Mouse (Mus musculus) liver, adult 2 months (tissue): Measurements from ENCODE around the gene Sorcs1.

Experiments
- CTCF ChIP-seq: fragments of 200-500 bp; IDR thresholded peaks from 2 replicates; pipeline ENCODE4 v1.5.1; 2011; ENCODE audit warnings: low read depth, low read length, control low read depth
- POLR2A ChIP-seq: fragments of 200-500 bp; IDR thresholded peaks from 2 replicates; pipeline ENCODE4 v1.6.1; 2011; ENCODE audit warnings: low read length, control low read depth; ENCODE audit not compliant: insufficient read depth; ENCODE audit errors: extremely low read depth

- TF ChIP-seq CTCF: no peak
- no peak for TF ChIP-seq POLR2A
Measured at GRCm38 (mm10) chr19:50558771-50559170, 119.7 kb downstream of the Sorcs1 start.
